Mouse (Mus musculus) small intestine, adult 2 months (tissue): Measurements from ENCODE around the gene Cpsf7.

ENCODE experiments used
- CTCF ChIP-seq: fragments of 200-500 bp; IDR thresholded peaks from 2 replicates; pipeline ENCODE4 v1.5.1; 2012; ENCODE audit warnings: low read depth, mild to moderate bottlenecking, control low read depth, inconsistent platforms, low read length, moderate library complexity, mixed read lengths; ENCODE audit not compliant: insufficient replicate concordance, insufficient read length; ENCODE audit errors: extremely low read depth
- POLR2A ChIP-seq: fragments of 200-500 bp; IDR thresholded peaks from 2 replicates; pipeline ENCODE4 v1.6.1; 2012; ENCODE audit warnings: low read depth, mild to moderate bottlenecking, control low read depth, inconsistent platforms, low read length, moderate library complexity

DNA sequence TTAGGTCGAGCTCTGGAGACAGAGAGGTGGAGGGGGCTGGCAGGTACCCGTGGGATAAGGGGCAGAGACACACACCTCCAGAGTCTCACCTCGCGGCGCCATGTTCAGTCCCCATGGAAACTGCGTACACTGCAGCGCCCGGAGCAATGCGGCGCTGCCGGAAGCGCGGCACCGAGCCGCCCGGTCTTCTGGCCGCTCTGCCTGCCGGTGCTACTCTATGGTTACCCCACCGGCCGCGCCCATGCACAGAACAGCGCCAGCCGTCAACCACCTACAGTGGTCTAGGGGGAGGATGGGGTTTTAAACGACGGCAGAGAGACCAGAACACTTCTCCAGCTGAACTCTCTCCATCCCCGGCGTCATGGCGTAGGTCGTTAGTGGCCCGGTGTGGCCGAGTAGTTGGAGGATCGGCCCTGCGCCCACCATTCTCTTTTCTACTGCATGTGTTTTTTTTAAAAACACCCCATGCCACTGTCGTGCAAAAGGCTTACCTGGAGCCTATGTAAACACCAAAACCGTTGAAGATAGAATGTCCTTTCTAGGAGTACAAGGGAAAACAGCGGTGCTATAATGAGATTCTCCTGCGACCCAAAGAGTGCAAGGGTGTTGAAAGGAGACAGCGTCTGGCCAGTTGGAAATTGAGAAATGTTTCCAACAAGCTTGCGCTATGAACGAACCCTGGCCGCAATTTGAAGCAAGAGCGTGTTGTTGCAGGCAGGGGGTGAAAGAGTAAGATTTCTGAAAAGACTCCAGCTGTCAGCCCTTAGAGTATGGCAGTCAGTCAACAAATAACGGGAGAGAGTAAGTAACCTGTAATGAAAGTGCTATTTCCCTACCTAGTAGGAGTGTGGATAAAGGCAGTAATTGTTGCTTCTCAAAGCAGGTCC lies 30.8 kb downstream of the Cpsf7 start, which contains the start of gene Tmem216:
- no peak for TF ChIP-seq CTCF
- no peak for TF ChIP-seq POLR2A
